Mouse (Mus musculus) CH12.LX (cell line): Measurements from ENCODE around the gene Ism2.

Experiments used
- CHD1 ChIP-seq: IDR thresholded peaks from 2 replicates; pipeline ENCODE4 v1.6.1; 2012; ENCODE audit warnings: low read depth, low read length, improper control_type of control experiment, inconsistent platforms
- CHD2 ChIP-seq: IDR thresholded peaks from 2 replicates; pipeline ENCODE4 v1.6.1; 2011; ENCODE audit warnings: low read length, improper control_type of control experiment
- CTCF ChIP-seq, 2 experiments: IDR thresholded peaks in 1 of 2; conservative IDR thresholded peaks in 1 of 2; 2 replicates each; pipeline ENCODE4 v1.5.1; 2011 to 2012; ENCODE audit warnings: low read depth in 2 of 2, low read length in 2 of 2, improper control_type of control experiment in 1 of 2, inconsistent platforms in 1 of 2, mild to moderate bottlenecking in 1 of 2, moderate library complexity in 1 of 2
- IRF4 ChIP-seq: IDR thresholded peaks from 2 replicates; pipeline ENCODE4 v1.6.1; 2014; ENCODE audit warnings: low read depth, mild to moderate bottlenecking, inconsistent platforms, low read length, improper control_type of control experiment
- MAX ChIP-seq: IDR thresholded peaks from 2 replicates; pipeline ENCODE4 v1.6.1; 2011; ENCODE audit warnings: low read length, improper control_type of control experiment
- POLR2A ChIP-seq: IDR thresholded peaks from 2 replicates; pipeline ENCODE4 v1.6.1; 2011; ENCODE audit warnings: low read depth, mild to moderate bottlenecking, improper control_type of control experiment, low read length
- POLR2AphosphoS2 ChIP-seq: IDR thresholded peaks from 2 replicates; pipeline ENCODE4 v1.6.1; 2011; ENCODE audit warnings: low read depth, low read length, improper control_type of control experiment
- TCF12 ChIP-seq: IDR thresholded peaks from 2 replicates; pipeline ENCODE4 v1.6.1; 2014; ENCODE audit warnings: low read depth, mild to moderate bottlenecking, inconsistent platforms, low read length, improper control_type of control experiment
- USF2 ChIP-seq: conservative IDR thresholded peaks from 2 replicates; pipeline ENCODE4 v1.6.1; 2011; ENCODE audit warnings: low read depth, low read length, improper control_type of control experiment

GRCm38 (mm10) chr12:87305767-87306583 lies 6.5 kb upstream of the Ism2 start:
- TF ChIP-seq TCF12 (no peak), POLR2A (no peak), CHD2 (no peak), CTCF (conservative IDR thresholded peaks at IDR 0.05 in 1 of 2, IDR thresholded peaks at IDR 0.05 in 1 of 2; ENCODE audit: low read depth in 2 of 2, low read length in 2 of 2) (no peak), MAX (no peak), POLR2AphosphoS2 (no peak), CHD1 (no peak), USF2 (no peak), IRF4 (no peak)
